Comparison of ENCODE assay signal across 11 mouse cellular contexts in genomic region chr6:121176011-121176730, GRCm38 (mm10). TPM values are rescaled to one million over a fixed set of nuclear protein-coding genes. Genes with fewer than 3 reads are reported as not detected.
DNase-seq lines count a peak whose midpoint lies in the region; ATAC-seq and TF ChIP-seq lines count a peak whose summit lies in the region.
"Had no signal": no experiment of that assay in that cellular context is flagged by ENCODE, and none has a peak within 500 bp of the region (broad histone marks: within the 10 kb centered on the region; RNA-seq: fewer than 3 reads in every experiment).

No protein-coding gene starts in this region.

- no peak; the same call in 1 of the 2 replicates for ATAC-seq in limb, embryonic 12.5 days (ENCODE audit: insufficient number of reproducible peaks, insufficient read depth, low FRiP score, low TSS enrichment, low read depth)
- ATAC-seq in stomach, postnatal 0 days (ENCODE audit: low FRiP score, low TSS enrichment), result peak; percentile 88

- no peaks in the 10 kb centered on the region for H3K36me3 ChIP-seq in limb, embryonic 12.5 days
- no peaks in the 10 kb centered on the region for H3K36me3 ChIP-seq in stomach, postnatal 0 days (ENCODE audit: control insufficient read depth, insufficient read depth, low read length)
- H3K36me3 ChIP-seq: G1E had no signal

- no peaks in the 10 kb centered on the region for H3K27me3 ChIP-seq in limb, embryonic 12.5 days
- no peaks in the 10 kb centered on the region for H3K27me3 ChIP-seq in stomach, postnatal 0 days (ENCODE audit: control insufficient read depth, insufficient read depth, low read length)

- no peak for TF ChIP-seq CTCF in stomach, postnatal 0 days (IDR thresholded peaks at IDR 0.05; ENCODE audit: low read depth)

- H3K27ac ChIP-seq in limb, embryonic 12.5 days, result no peak overlapping the region
- peak overlapping the region; percentile 86 for H3K27ac ChIP-seq in stomach, postnatal 0 days (replicated peaks)
- H3K27ac ChIP-seq: layer of hippocampus, adult 2 months had no signal

- peaks cover 22% of the 10 kb centered on the region for H3K4me1 ChIP-seq in limb, embryonic 12.5 days (replicated peaks)
- no peaks in the 10 kb centered on the region for H3K4me1 ChIP-seq in stomach, postnatal 0 days (replicated peaks; ENCODE audit: control insufficient read depth, insufficient read depth)

- no peak overlapping the region for H3K9ac ChIP-seq in limb, embryonic 12.5 days (replicated peaks)
- H3K9ac ChIP-seq in stomach, postnatal 0 days (ENCODE audit: low read length), result no peak overlapping the region

- 48% methylated on average over 14 of the region's 14 CpGs for WGBS in limb, embryonic 12.5 days
- 38% methylated on average over 14 of the region's 14 CpGs for WGBS in stomach, postnatal 0 days

- H3K9me3 ChIP-seq in limb, embryonic 12.5 days, result no peaks in the 10 kb centered on the region
- H3K9me3 ChIP-seq in stomach, postnatal 0 days (ENCODE audit: control insufficient read depth, low read length), result no peaks in the 10 kb centered on the region
- H3K9me3 ChIP-seq: G1E had no signal

- no peak overlapping the region for H3K4me3 ChIP-seq in limb, embryonic 12.5 days (replicated peaks)
- no peak overlapping the region for H3K4me3 ChIP-seq in stomach, postnatal 0 days (ENCODE audit: low read depth, low read length)
- H3K4me3 ChIP-seq: layer of hippocampus, adult 2 months had no signal

- DNase-seq in embryo, embryonic 10.5 days (ENCODE audit: low spot score), result peak; percentile 20
- DNase-seq in embryo, embryonic 10 days (ENCODE audit: low spot score), result no peak
- peak; percentile 45 for DNase-seq in urinary bladder, postnatal 14 days (ENCODE audit: low spot score)
- no peak for DNase-seq in urinary bladder, postnatal 36 days (ENCODE audit: low spot score in 2 of 2)
- DNase-seq in stomach, postnatal 0 days (ENCODE audit: low spot score), result peak; percentile 71
- DNase-seq in frontal cortex, postnatal 10 days (ENCODE audit: low spot score in 2 of 2), result no peak
- DNase-seq in urinary bladder, postnatal 25 days (ENCODE audit: low spot score), result no peak
- DNase-seq: right cerebral cortex, adult 18-20 months had no signal

- peak overlapping the region; percentile 27 for H3K4me2 ChIP-seq in limb, embryonic 12.5 days
- peak overlapping the region; percentile 27; the same call in 1 of the 2 replicates for H3K4me2 ChIP-seq in stomach, postnatal 0 days (replicated peaks; ENCODE audit: low read depth)

- TF ChIP-seq EP300 in stomach, postnatal 0 days (optimal IDR thresholded peaks at IDR 0.05), result no peak

RNA-seq across cellular contexts. Expression of gene Pex26, which starts 7.3 kb away (rescaled TPM):
- polyA plus RNA-seq in limb, embryonic 12.5 days (2016; fragmentation: Nextera tagmentation; extraction: Ambion mirVana), result 10.0 and 10.9 TPM in 2 replicates
- 6.2 and 6.5 TPM in 2 replicates for polyA plus RNA-seq in stomach, postnatal 0 days (2015; fragmentation: Nextera tagmentation; extraction: Ambion mirVana)

RNA-seq across cellular contexts. Expression of gene Tuba8, which starts 34.3 kb away (rescaled TPM):
- polyA plus RNA-seq in limb, embryonic 12.5 days (2016; fragmentation: Nextera tagmentation; extraction: Ambion mirVana), result 0.20 and 0.29 TPM in 2 replicates
- 0.06 and 0.13 TPM in 2 replicates for polyA plus RNA-seq in stomach, postnatal 0 days (2015; fragmentation: Nextera tagmentation; extraction: Ambion mirVana)

RNA-seq across cellular contexts. Expression of gene Mical3, which starts 45.4 kb away (rescaled TPM):
- polyA plus RNA-seq in limb, embryonic 12.5 days (2016; fragmentation: Nextera tagmentation; extraction: Ambion mirVana), result 10.0 and 10.8 TPM in 2 replicates
- 4.1 and 4.5 TPM in 2 replicates for polyA plus RNA-seq in stomach, postnatal 0 days (2015; fragmentation: Nextera tagmentation; extraction: Ambion mirVana)

Comparison
In these comparisons a context has a peak if more than half of its experiments do, and no peak if none do; other contexts are left out.
1. DNase-seq: peak in embryo, embryonic 10.5 days (single experiment), urinary bladder, postnatal 14 days (single experiment) and stomach, postnatal 0 days (single experiment); none in embryo, embryonic 10 days (single experiment), urinary bladder, postnatal 36 days (0 of 2), frontal cortex, postnatal 10 days (0 of 2) and urinary bladder, postnatal 25 days (single experiment).